Mouse (Mus musculus): ENCODE data around the gene Tex38.

Tex38 gene

DNA sequence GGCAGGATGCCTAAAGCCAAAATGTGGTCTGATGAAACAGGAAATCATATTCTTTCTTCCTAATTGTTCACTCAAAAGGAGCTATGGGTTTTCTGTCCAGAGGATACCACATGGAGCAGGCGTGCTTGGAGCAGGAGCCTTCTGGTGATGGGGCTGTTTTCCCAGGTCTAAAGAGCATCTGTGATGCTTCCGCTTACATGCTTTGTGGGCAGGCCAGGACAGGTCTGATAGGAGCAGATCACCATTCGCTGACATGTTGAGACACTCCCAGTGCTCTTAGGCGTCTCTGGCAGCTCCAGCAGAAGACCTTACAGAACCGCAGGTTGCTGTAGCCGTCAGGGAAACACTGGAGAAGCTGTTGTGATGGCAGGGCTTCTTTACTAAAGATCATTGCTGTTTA lies 5.8 kb downstream of the Tex38 start:
- DNase-seq (ENCODE audit: low read depth, low spot score), result no peak

DNA sequence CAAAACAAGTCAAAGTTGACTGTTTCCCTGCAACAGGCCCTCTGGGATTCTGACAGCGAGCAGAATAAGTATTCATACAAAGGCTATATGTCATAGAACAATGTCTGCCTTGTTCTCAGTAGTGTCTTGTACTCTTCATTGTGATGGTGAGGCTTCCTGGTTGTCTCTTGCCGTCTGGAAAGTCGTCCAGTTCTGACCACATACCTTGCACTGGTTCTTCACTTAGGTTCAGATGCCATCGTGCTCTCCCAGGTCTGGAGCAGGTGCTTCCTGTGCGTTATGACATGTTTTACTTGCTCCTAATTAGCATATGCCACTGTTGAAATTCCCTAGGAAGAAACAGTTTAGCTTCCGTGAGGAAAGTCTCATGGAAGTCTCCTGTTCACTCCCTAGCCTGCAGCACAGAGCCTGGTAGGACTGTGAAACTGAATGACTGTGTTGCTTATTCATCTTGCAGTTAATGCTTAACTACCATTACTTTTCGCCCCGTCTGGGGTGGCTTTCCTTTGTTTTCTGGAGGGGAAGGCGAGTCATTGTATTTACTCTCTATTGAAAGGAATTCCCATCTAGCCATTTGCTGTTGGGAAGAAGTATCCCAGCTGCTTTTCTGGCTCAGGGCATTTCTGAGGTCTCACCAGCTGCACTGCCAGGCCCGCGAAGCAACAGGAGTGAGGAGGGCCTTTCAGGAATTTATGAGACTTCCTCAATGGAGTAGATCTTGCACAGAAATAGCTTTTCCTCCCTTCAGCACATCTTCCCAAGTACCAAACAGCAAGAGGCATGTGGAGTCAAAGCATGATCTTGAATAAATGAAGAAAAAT lies 13.0 kb downstream of the Tex38 start:
- no peak for DNase-seq (ENCODE audit: low read depth, low spot score)

DNA sequence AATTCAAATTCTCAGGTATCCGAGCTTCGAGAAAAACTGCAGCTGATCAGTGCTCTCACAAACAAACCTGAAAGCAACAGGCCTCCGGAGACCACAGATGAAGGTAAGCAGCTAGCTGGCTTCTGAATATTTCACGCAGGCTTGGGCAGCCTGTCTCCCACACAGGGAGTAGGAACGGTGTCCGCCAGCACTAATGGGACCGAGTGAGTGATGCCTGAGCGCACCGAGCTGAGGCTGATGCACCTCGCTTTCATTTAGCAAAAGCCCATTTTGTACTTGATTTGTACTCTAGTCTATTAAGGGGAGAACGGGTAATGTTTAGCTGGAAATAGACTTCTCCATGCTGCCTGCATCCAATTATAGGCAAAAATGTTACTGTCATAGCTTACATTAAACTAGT lies 16.2 kb downstream of the Tex38 start:
- DNase-seq (ENCODE audit: low read depth, low spot score), result no peak

DNA sequence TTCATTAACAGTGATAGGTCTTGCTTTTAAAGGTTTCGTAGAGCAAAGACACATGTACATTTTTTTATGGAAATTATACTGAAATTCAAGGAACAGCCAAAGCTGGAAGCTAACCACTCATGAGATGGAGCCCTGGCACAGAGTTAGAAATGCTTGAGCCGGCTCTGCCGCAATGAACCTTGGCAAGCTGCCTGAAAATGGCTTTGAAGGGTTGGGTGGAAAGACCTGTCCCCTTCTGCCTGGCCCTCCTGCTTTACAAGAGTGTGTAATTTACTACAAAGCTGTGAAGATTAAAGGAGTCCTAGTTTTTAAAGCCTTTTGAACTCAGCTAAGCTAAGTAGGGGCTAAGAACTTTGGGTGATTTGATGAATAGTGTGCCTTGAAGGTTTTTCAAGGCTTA lies 19.6 kb downstream of the Tex38 start:
- no peak for DNase-seq (ENCODE audit: low read depth, low spot score)

DNA sequence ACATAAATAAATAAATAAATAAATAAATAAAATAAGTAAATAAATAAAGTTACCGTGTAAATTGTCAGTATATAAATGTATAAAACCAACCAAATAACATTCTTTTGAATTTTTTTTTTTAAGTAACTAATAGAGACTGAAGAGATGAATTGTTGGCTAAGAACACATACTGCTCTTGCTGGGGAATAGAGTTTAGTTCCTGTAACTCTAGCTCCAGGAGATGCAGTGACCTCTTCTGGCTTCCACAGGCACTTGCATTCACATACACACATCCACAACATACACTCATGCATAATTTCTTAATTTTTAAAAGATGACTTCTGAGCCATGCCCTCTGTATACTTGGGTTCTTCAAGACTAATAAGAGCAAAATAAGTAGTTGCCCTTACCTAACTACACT lies 26.0 kb downstream of the Tex38 start:
- DNase-seq (ENCODE audit: low read depth, low spot score), result no peak

DNA sequence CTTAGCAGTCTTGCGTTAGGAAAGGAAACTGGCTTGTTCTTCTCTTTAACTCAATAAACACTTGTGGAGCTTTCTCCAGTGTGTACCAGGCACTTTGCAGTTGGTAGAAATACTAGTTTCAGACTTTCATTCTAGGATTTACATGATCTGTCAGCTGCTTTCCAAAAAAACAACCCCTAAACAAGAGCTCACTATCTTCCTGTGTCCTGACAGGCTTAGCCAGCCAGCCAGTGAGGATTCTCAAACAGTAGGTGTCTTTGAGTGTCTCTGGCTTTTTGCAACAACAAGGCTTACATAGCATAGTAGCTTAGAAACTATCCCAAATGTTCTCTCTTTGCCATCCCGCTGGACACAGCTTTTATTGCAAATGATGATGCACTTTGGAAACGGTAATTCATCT lies 26.7 kb downstream of the Tex38 start:
- DNase-seq (ENCODE audit: low read depth, low spot score), result no peak

DNA sequence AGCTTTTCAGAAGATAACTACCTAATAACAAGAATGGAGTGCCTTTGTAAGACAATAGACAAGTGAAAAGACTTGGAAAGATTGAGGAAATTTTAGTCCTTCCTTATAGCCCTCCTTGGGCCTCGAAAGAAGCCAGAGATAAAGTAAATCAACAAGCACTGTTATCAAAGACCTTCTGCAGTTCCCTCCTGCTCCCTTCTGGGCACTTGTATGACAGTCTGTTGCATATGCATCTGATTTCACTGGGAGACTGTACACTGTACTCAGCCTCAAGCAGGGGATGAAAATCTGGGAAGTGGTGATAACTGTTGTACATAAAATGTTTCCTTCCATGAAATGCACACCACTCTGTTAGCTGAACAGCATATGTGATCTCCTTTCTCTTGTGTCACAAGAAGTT lies 31.5 kb downstream of the Tex38 start:
- DNase-seq (ENCODE audit: low read depth, low spot score), result no peak

DNA sequence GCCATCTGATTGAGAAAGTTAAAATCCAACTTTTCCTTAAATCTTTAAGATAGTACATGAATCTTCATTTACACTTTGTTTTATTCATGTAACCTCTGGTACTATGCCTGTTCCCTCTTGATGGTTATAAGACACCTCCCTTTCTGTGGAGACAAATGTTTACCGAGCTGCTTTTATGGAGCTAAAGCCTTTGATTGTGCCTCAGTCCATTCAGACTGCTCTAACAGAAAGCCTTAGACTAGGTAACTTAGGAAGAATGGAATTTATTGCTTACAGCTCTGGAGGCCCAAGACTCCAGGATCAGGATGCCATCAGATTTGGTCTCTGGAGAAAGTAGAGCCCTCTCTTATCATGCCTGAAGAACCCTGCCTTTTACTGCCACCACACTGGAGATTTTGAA lies 32.6 kb downstream of the Tex38 start:
- no peak for DNase-seq (ENCODE audit: low read depth, low spot score)

DNA sequence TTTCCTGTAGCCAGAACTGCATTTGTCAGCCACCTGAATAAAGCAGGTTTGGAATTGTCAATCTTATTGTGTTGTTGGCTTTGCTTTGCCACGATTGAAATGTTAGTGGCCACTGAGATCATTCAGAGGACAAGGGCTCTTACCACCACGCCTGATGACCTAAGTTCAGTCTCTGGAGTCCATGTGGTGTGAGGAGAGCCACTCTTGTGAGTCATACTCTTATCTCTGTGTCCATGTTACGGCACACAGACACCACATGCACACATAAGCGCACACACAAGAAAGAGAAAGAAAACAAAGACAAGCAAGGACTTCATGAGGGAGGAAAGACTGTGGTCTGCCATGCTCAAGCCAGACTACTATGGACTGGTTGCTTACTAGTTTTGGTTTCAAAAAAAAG lies 37.7 kb downstream of the Tex38 start:
- no peak for DNase-seq (ENCODE audit: low read depth, low spot score)

DNA sequence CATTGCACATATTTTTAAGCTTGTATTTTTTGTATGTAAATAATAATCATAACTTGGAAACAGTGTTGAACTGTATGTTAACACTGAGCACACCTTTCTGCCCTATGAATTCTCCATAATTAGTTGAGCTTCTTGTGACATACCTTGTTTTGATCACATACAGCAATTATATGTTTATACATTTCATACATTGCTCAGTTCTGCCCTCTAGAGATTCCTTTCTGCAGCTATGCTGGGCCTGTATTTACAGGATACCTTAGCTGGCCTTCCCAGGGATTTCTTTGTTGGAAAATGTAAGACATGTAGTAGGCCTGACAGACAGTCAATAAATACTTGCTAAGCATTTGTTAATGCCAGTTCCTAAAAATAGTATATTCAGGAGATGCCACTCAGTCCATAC lies 38.2 kb downstream of the Tex38 start:
- DNase-seq (ENCODE audit: low read depth, low spot score), result no peak

DNA sequence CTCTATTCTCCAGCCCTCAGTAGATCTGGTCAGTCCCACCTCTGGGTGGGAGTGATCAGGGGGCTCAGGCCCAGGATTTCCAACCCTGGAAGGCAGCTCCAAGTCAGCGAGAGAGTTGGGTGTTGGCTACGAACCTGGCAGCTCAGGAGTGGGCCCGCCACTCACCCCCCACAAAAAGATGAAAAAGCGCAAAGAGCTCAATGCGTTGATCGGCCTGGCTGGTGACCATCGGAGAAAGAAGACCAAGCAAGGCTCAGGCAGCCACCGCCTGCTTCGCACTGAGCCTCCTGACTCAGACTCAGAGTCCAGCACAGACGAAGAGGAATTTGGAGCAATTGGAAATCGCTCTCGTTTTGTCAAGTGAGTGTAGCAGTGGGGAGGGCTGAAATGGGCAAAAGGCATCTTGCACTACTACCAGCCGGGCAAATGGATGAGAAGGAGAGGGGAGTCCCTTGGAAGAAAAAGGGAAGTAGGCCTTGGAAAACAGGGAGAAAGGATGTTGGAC lies 42.3 kb downstream of the Tex38 start:
- DNase-seq (ENCODE audit: low read depth, low spot score), result no peak

DNA sequence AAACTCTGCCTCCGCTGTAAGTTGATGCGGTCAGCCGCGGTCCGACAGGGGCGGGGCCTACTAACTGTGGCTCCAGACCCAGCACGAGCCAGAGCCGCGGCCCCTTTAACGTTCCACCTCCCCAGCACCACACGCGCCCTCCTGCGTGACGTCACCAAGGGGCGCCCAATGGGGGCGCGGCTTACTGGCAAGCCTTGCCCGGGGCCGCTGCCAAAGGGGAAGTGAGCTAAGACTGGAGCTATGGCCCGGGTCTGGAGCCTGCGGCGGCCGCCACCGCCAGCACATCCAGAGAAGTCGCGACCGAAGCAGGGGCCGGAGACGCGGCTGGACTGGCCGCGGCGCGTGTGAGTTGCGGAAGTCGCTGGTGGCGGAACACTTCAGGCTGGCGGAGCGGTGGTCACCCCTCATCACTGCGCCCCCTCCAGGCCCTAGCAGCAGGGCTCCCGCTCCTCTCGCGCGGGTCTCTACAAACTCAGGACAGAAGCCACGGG lies 43.2 kb downstream of the Tex38 start, which contains the start of gene Efcab14:
TSS of gene Efcab14 (plus strand) at position 194 of the 491 bp plus-strand sequence.
- DNase-seq (ENCODE audit: low read depth, low spot score), result peak; percentile 100

DNA sequence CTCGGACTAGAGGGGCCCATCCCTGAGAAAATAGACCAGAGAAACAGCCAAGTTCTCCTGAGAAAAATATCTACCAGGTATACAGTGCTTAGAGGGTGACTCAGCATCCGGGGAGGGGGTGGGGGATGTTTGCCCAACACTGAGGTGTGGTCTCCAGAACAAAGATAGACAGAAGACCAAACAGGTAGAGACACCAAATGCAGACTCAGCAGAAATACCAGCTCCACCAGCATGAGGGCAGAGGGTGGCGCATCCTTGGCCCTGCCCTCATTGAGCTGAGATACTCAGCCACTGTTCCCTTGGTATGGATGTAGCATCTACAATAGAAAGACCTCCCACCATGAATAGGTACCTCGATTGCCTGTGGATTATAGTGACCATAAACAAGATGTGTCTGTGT lies 46.0 kb downstream of the Tex38 start:
- no peak for DNase-seq (ENCODE audit: low read depth, low spot score)

DNA sequence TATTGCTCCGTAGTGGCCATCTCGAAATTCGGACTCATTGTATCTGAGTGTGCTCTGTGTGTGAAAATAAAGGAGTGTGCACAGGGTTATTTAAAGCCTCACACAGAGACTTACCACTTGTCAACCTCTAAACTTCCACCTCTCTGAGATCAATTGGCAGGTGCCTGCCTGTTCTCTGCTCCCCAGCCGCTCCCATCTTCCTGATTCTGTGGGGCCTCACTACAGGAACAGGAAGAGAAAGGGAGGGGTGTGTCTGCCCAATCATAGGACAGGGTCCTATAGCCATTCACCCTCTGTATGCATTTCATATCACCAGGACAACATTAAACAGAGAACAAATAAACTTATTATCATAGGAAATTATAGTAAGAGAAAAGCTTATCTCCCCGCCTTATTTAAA lies 47.1 kb downstream of the Tex38 start:
- DNase-seq (ENCODE audit: low read depth, low spot score), result no peak

DNA sequence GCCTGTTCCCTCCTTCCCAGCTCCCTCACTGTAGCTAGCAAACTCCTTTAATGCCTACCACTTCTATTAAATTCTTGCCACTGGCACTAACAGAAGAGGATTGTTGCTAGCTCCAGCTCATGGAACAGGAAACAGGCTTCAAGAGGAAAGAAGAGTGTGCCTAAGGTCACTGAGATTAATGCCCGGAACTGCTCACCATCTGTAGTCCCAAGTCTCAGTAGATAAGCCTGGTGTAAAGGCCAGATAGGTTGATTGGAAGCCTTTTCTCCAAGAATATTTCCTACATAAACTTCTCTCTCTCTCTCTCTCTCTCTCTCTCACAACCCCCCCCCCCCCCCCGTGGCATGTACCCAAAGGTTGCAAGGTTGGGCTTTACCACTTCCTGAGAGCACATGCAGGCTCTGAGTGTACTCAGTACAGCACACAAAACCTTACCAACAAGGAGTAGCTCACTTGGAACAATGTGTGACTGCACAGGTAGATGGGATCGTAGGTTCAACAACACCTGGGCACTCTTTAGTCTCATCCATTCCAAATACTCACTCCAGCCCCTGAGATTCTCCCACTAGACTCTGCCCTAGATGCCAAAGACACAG lies 48.5 kb downstream of the Tex38 start:
- no peak for DNase-seq (ENCODE audit: low read depth, low spot score)

DNA sequence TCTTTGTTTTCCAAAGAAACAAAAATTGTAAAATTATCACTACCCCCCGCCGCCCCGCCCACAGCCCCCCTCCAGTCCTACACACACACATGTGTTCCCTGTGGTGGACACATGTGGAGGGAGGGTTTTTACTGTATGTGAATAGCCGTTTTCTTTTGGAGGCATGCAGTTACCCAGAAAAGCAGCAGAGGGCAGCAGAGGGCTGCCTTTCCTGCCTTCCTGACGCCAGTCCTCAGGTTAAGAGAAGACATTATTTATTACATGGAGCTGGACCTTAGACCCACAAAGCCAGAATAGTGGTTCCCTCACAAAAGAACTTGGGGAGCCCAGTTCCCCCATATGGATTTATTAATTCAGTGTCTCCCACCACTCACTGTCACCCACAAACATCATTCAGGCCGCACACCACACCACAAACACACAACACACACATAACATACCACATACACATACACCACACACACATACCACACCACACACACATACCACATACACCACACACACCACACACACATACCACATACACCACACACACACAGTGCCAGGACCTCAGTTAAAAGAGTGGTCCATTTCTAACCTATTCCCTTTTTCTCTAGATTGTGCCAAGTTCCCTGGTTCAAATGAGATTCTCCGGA lies 49.1 kb downstream of the Tex38 start:
- DNase-seq (ENCODE audit: low read depth, low spot score), result peak; percentile 79
